Mouse (Mus musculus) limb, embryonic 11.5 days (tissue): ENCODE results near the gene Mfn1. TPM values are rescaled to one million over a fixed set of nuclear protein-coding genes. Genes with fewer than 3 reads are reported as not detected.

ENCODE experiments used
- ATAC-seq: fragments of 200-750 bp; cut with Nextera tagmentation; 2 replicates; pipeline ENCODE4 v1.8.0; 2017; ENCODE audit warnings: low read depth; ENCODE audit not compliant: insufficient number of reproducible peaks, low FRiP score, low TSS enrichment
- DNase-seq: peaks from one replicate; pipeline ENCODE4 v3.0.0-alpha.2; 2015; ENCODE audit warnings: low spot score
- H3K27ac ChIP-seq: fragments of 300-500 bp; sonication (generic); replicated peaks from 2 replicates; pipeline ENCODE4 v1.5.1; 2014; ENCODE audit warnings: low read depth, mild to moderate bottlenecking, low read length
- H3K27me3 ChIP-seq: fragments of 300-500 bp; sonication (generic); 2 replicates; pipeline ENCODE4 v1.6.1; 2014; ENCODE audit warnings: mild to moderate bottlenecking, low read length, mixed read lengths; ENCODE audit not compliant: control insufficient read depth, insufficient read depth
- H3K36me3 ChIP-seq: fragments of 300-500 bp; sonication (generic); 2 replicates; pipeline ENCODE4 v1.6.1; 2014; ENCODE audit warnings: mild to moderate bottlenecking, low read length, moderate library complexity, mixed read lengths; ENCODE audit not compliant: control insufficient read depth, insufficient read depth
- H3K4me1 ChIP-seq: fragments of 300-500 bp; sonication (generic); 2 replicates; pipeline ENCODE4 v1.6.1; 2014; ENCODE audit warnings: low read length, mixed read lengths; ENCODE audit not compliant: control insufficient read depth, insufficient read depth
- H3K4me2 ChIP-seq: fragments of 300-500 bp; sonication (generic); 2 replicates; pipeline ENCODE4 v1.6.1; 2014; ENCODE audit warnings: low read depth, mild to moderate bottlenecking, moderate library complexity; ENCODE audit not compliant: severe bottlenecking
- H3K4me3 ChIP-seq: fragments of 300-500 bp; sonication (generic); 2 replicates; pipeline ENCODE4 v1.5.1; 2014; ENCODE audit warnings: low read depth, low read length
- H3K9ac ChIP-seq: fragments of 300-500 bp; sonication (generic); 2 replicates; pipeline ENCODE4 v1.6.1; 2014; ENCODE audit warnings: mild to moderate bottlenecking, low read length
- H3K9me3 ChIP-seq: fragments of 300-500 bp; sonication (generic); 2 replicates; pipeline ENCODE4 v1.6.1; 2016; ENCODE audit warnings: low read length; ENCODE audit not compliant: control insufficient read depth
- WGBS: fragments of 180-500 bp; shearing (Covaris S2); extraction: QIAGEN DNeasy Blood & Tissue Kit; methylation state at CpG from one replicate; pipeline ENCODE4 v1.1.7; 2014; 5-methylcytosine and 5-hydroxymethylcytosine counted together
- polyA plus RNA-seq: library from polyadenylated mRNA; unstranded; fragments of >200 nt; fragmentation: Nextera tagmentation; extraction: Ambion mirVana; gene quantifications from 2 replicates; pipeline ENCODE4 v1.2.1, GENCODE M21; 2014

Gene Mfn1
- 28.3 and 29.3 TPM in 2 replicates for polyA plus RNA-seq

- H3K27ac ChIP-seq, result no peak within 1 kb of the TSS
- no peaks in the 10 kb centered on the region for H3K27me3 ChIP-seq
- DNase-seq, result peak; percentile 91
- no peaks in the 10 kb centered on the region for H3K9me3 ChIP-seq
- H3K4me2 ChIP-seq, result peak within 1 kb of the TSS; percentile 60
- peak within 1 kb of the TSS; percentile 82 for H3K9ac ChIP-seq
- peak within 1 kb of the TSS; percentile 83 for H3K4me3 ChIP-seq
- ATAC-seq, result peak; percentile 99
- under 1% methylated on average over 45 of the region's 47 CpGs for WGBS
- 0 out of 2 replicates have a peak, but pooled peaks cover 2% of the 10 kb centered on the region for H3K36me3 ChIP-seq
- no peaks in the 10 kb centered on the region for H3K4me1 ChIP-seq
Measured at GRCm38 (mm10) chr3:32529303-32529898, at the start of gene Mfn1. Mfn1 (plus strand) TSS chr3:32529465.

GRCm38 (mm10) chr3:32479961-32480360, 49.3 kb upstream of the Mfn1 start:
- no peak overlapping the region for H3K9ac ChIP-seq
- no peaks in the 10 kb centered on the region for H3K36me3 ChIP-seq
- H3K9me3 ChIP-seq, result no peaks in the 10 kb centered on the region
- no peaks in the 10 kb centered on the region for H3K27me3 ChIP-seq
- no peaks in the 10 kb centered on the region for H3K4me1 ChIP-seq
- no peak overlapping the region for H3K27ac ChIP-seq
- ATAC-seq (no peak), DNase-seq (no peak)
- H3K4me3 ChIP-seq, result no peak overlapping the region
- 83% methylated on average over 7 of the region's 7 CpGs for WGBS
- no peak overlapping the region for H3K4me2 ChIP-seq

GRCm38 (mm10) chr3:32483035-32483434, 46.2 kb upstream of the Mfn1 start:
- Histone ChIP-seq H3K27ac (no peak overlapping the region), H3K27me3 (no peaks in the 10 kb centered on the region), H3K9ac (no peak overlapping the region), H3K4me3 (no peak overlapping the region), H3K4me1 (no peaks in the 10 kb centered on the region), H3K36me3 (no peaks in the 10 kb centered on the region), H3K4me2 (no peak overlapping the region), H3K9me3 (no peaks in the 10 kb centered on the region)
- DNase-seq (no peak), ATAC-seq (no peak)
- 76% methylated on average over 3 of the region's 3 CpGs for WGBS

- Histone ChIP-seq H3K4me3 (no peak overlapping the region), H3K9me3 (no peaks in the 10 kb centered on the region), H3K9ac (no peak overlapping the region), H3K27me3 (no peaks in the 10 kb centered on the region), H3K4me1 (no peaks in the 10 kb centered on the region), H3K27ac (no peak overlapping the region), H3K4me2 (no peak overlapping the region), H3K36me3 (no peaks in the 10 kb centered on the region)
- 88% methylated on average over 4 of the region's 4 CpGs for WGBS
- DNase-seq (no peak), ATAC-seq (no peak)
Measured at GRCm38 (mm10) chr3:32486543-32486942, 42.7 kb upstream of the Mfn1 start.

- 82% methylated on average over 6 of the region's 6 CpGs for WGBS
- ATAC-seq (no peak), DNase-seq (no peak)
- Histone ChIP-seq H3K4me2 (no peak overlapping the region), H3K9me3 (no peaks in the 10 kb centered on the region), H3K36me3 (no peaks in the 10 kb centered on the region), H3K9ac (no peak overlapping the region), H3K4me3 (no peak overlapping the region), H3K4me1 (no peaks in the 10 kb centered on the region), H3K27ac (no peak overlapping the region), H3K27me3 (no peaks in the 10 kb centered on the region)
Measured at GRCm38 (mm10) chr3:32488172-32488571, 41.1 kb upstream of the Mfn1 start.

GRCm38 (mm10) chr3:32490076-32490927, 39.0 kb upstream of the Mfn1 start:
- Histone ChIP-seq H3K27ac (no peak overlapping the region), H3K4me1 (0 out of 2 replicates have a peak, but pooled peaks cover 2% of the 10 kb centered on the region), H3K9ac (no peak overlapping the region), H3K9me3 (no peaks in the 10 kb centered on the region), H3K4me3 (no peak overlapping the region), H3K4me2 (no peak overlapping the region), H3K27me3 (no peaks in the 10 kb centered on the region), H3K36me3 (no peaks in the 10 kb centered on the region)
- no peak for DNase-seq
- no peak for ATAC-seq
- 66% methylated on average over 15 of the region's 15 CpGs for WGBS

- H3K27me3 ChIP-seq, result no peaks in the 10 kb centered on the region
- H3K9me3 ChIP-seq, result no peaks in the 10 kb centered on the region
- no peak overlapping the region for H3K4me2 ChIP-seq
- no peak overlapping the region for H3K27ac ChIP-seq
- ATAC-seq, result no peak
- no peak overlapping the region for H3K4me3 ChIP-seq
- H3K4me1 ChIP-seq, result 0 out of 2 replicates have a peak, but pooled peaks cover 4% of the 10 kb centered on the region
- H3K9ac ChIP-seq, result no peak overlapping the region
- H3K36me3 ChIP-seq, result no peaks in the 10 kb centered on the region
- no peak for DNase-seq
Measured at GRCm38 (mm10) chr3:32490928-32491315, 38.3 kb upstream of the Mfn1 start.

- Histone ChIP-seq H3K36me3 (no peaks in the 10 kb centered on the region), H3K9ac (no peak within 1 kb of the TSS), H3K9me3 (no peaks in the 10 kb centered on the region), H3K4me3 (no peak within 1 kb of the TSS), H3K4me2 (no peak within 1 kb of the TSS), H3K4me1 (0 out of 2 replicates have a peak, but pooled peaks cover 4% of the 10 kb centered on the region), H3K27ac (no peak within 1 kb of the TSS), H3K27me3 (no peaks in the 10 kb centered on the region)
- ATAC-seq (no peak), DNase-seq (no peak)
- 78% methylated on average over 11 of the region's 11 CpGs for WGBS
Measured at GRCm38 (mm10) chr3:32492097-32493090, 36.9 kb upstream of the Mfn1 start, which contains the start of gene Kcnmb3. Kcnmb3 (minus strand) TSS chr3:32492231.
